ENCODE assay signal across 12 mouse cellular contexts in genomic region chr9:108189023-108189422, GRCm38 (mm10). TPM values are rescaled to one million over a fixed set of nuclear protein-coding genes. Genes with fewer than 3 reads are reported as not detected.
DNase-seq lines count a peak whose midpoint lies in the region; ATAC-seq and TF ChIP-seq lines count a peak whose summit lies in the region.
"Had no signal": no experiment of that assay in that cellular context is flagged by ENCODE, and none has a peak within 500 bp of the region (broad histone marks: within the 10 kb centered on the region; RNA-seq: fewer than 3 reads in every experiment).

No protein-coding gene starts in this region.

- H3K36me3 ChIP-seq in forebrain, embryonic 15.5 days, result peaks cover 2% of the 10 kb centered on the region; the same call in 1 of the 2 replicates
- H3K36me3 ChIP-seq in hindbrain, postnatal 0 days (ENCODE audit: insufficient read depth, low read length), result peaks cover 3% of the 10 kb centered on the region; the same call in 1 of the 2 replicates
- peaks cover 30% of the 10 kb centered on the region for H3K36me3 ChIP-seq in neural tube, embryonic 13.5 days
- H3K36me3 ChIP-seq: embryonic facial prominence, embryonic 13.5 days; liver, embryonic 12.5 days had no signal

- DNase-seq in layer of hippocampus, adult 2 months (ENCODE audit: low spot score in 2 of 2), result no peak
- no peak for DNase-seq in layer of hippocampus, adult 18-20 months (ENCODE audit: low spot score in 2 of 2)
- DNase-seq in hindbrain, postnatal 0 days (ENCODE audit: low spot score), result no peak
- DNase-seq in ovary, postnatal 10 days (ENCODE audit: low spot score), result no peak
- no peak for DNase-seq in gastrocnemius, adult 2 months
- DNase-seq: layer of hippocampus, adult 9-11 months; left cerebral cortex, postnatal 4 days had no signal

- H3K4me1 ChIP-seq in forebrain, embryonic 15.5 days, result peaks cover 30% of the 10 kb centered on the region
- H3K4me1 ChIP-seq in hindbrain, postnatal 0 days (ENCODE audit: insufficient read depth, low read length), result peaks cover 17% of the 10 kb centered on the region
- H3K4me1 ChIP-seq in neural tube, embryonic 13.5 days (replicated peaks), result peaks cover 32% of the 10 kb centered on the region

- TF ChIP-seq CTCF in layer of hippocampus, adult 2 months (conservative IDR thresholded peaks at IDR 0.05), result no peak
- no peak for TF ChIP-seq CTCF in hindbrain, postnatal 0 days (IDR thresholded peaks at IDR 0.05; ENCODE audit: low read depth)
- TF ChIP-seq CTCF in gastrocnemius, adult 2 months (IDR thresholded peaks at IDR 0.05), result no peak

- peak overlapping the region; percentile 81 for H3K4me3 ChIP-seq in layer of hippocampus, adult 2 months
- H3K4me3 ChIP-seq in forebrain, embryonic 15.5 days, result peak overlapping the region; percentile 87
- peak overlapping the region; percentile 68 for H3K4me3 ChIP-seq in hindbrain, postnatal 0 days (ENCODE audit: low read length)
- H3K4me3 ChIP-seq in neural tube, embryonic 13.5 days, result peak overlapping the region; percentile 84
- H3K4me3 ChIP-seq in gastrocnemius, adult 2 months, result no peak overlapping the region

- no peaks in the 10 kb centered on the region for H3K9me3 ChIP-seq in forebrain, embryonic 15.5 days
- no peaks in the 10 kb centered on the region for H3K9me3 ChIP-seq in hindbrain, postnatal 0 days (ENCODE audit: low read length)
- no peaks in the 10 kb centered on the region for H3K9me3 ChIP-seq in neural tube, embryonic 13.5 days
- H3K9me3 ChIP-seq: embryonic facial prominence, embryonic 13.5 days; liver, embryonic 12.5 days had no signal

- H3K9ac ChIP-seq in forebrain, embryonic 15.5 days (replicated peaks), result peak overlapping the region; percentile 89
- peak overlapping the region; percentile 89 for H3K9ac ChIP-seq in hindbrain, postnatal 0 days (replicated peaks; ENCODE audit: low read length)
- peak overlapping the region; percentile 96 for H3K9ac ChIP-seq in neural tube, embryonic 13.5 days
- H3K9ac ChIP-seq: liver, embryonic 12.5 days had no signal

- 75% methylated on average over 7 of the region's 7 CpGs for WGBS in forebrain, embryonic 15.5 days
- 74% methylated on average over 7 of the region's 7 CpGs for WGBS in hindbrain, postnatal 0 days
- 74% methylated on average over 7 of the region's 7 CpGs for WGBS in neural tube, embryonic 13.5 days

- H3K27ac ChIP-seq in layer of hippocampus, adult 2 months, result peak overlapping the region; percentile 96
- no peak overlapping the region; the same call in 1 of the 2 replicates for H3K27ac ChIP-seq in forebrain, embryonic 15.5 days (replicated peaks)
- peak overlapping the region; percentile 89; the same call in 1 of the 2 replicates for H3K27ac ChIP-seq in hindbrain, postnatal 0 days
- no peak overlapping the region for H3K27ac ChIP-seq in neural tube, embryonic 13.5 days (replicated peaks)
- H3K27ac ChIP-seq in gastrocnemius, adult 2 months, result no peak overlapping the region
- H3K27ac ChIP-seq: embryonic facial prominence, embryonic 13.5 days; liver, embryonic 12.5 days had no signal

- intact Hi-C loops in gastrocnemius, adult 2 months (cut with DNase I), result no loop called here

- H3K4me2 ChIP-seq in forebrain, embryonic 15.5 days (replicated peaks), result peak overlapping the region; percentile 69
- H3K4me2 ChIP-seq in hindbrain, postnatal 0 days (ENCODE audit: low read depth, low read length), result peak overlapping the region; percentile 74
- H3K4me2 ChIP-seq in neural tube, embryonic 13.5 days, result peak overlapping the region; percentile 73

- no peak for ATAC-seq in forebrain, embryonic 15.5 days (replicated peaks)
- no peak for ATAC-seq in hindbrain, postnatal 0 days
- ATAC-seq in neural tube, embryonic 13.5 days (ENCODE audit: low read depth), result no peak
- no peak for ATAC-seq in cerebellum, adult (ENCODE audit: insufficient number of reproducible peaks, low FRiP score, low TSS enrichment)

- H3K27me3 ChIP-seq in forebrain, embryonic 15.5 days, result no peaks in the 10 kb centered on the region
- H3K27me3 ChIP-seq in hindbrain, postnatal 0 days (ENCODE audit: insufficient read depth, low read length), result no peaks in the 10 kb centered on the region
- H3K27me3 ChIP-seq in neural tube, embryonic 13.5 days, result no peaks in the 10 kb centered on the region

RNA-seq across cellular contexts. Expression of gene Bsn, which starts 1.2 kb away (rescaled TPM):
- total RNA-seq in layer of hippocampus, adult 2 months (2021), result 100 to 1,000 TPM; 236 to 246 TPM
- total RNA-seq in layer of hippocampus, adult 18-20 months (2021), result 100 to 1,000 TPM; 228 to 231 TPM
- polyA plus RNA-seq in forebrain, embryonic 15.5 days (2015; fragmentation: Nextera tagmentation; extraction: Ambion mirVana), result 7.3 and 7.9 TPM in 2 replicates
- total RNA-seq in hindbrain, postnatal 0 days (2014; rRNA removed), result 53.9 and 60.7 TPM in 2 replicates
- 6.5 and 7.4 TPM in 2 replicates for polyA plus RNA-seq in hindbrain, postnatal 0 days (2015; fragmentation: Nextera tagmentation; extraction: Ambion mirVana)
- 6.9 and 7.0 TPM in 2 replicates for polyA plus RNA-seq in neural tube, embryonic 13.5 days (2015; fragmentation: Nextera tagmentation; extraction: Ambion mirVana)
- under 1 TPM in 1 of 2 experiments, not detected in 1; 0.03 TPM for total RNA-seq in gastrocnemius, adult 2 months (2021)

Comparison
In these comparisons a context has a peak if more than half of its experiments do, and no peak if none do; other contexts are left out.
1. H3K27ac ChIP-seq: peak in layer of hippocampus, adult 2 months (single experiment) and hindbrain, postnatal 0 days (single experiment); none in forebrain, embryonic 15.5 days (single experiment), neural tube, embryonic 13.5 days (single experiment) and gastrocnemius, adult 2 months (single experiment).
2. RNA of gene Bsn, which starts 1.2 kb away (total RNA-seq): 236 to 246 TPM in layer of hippocampus, adult 2 months, 228 to 231 TPM in layer of hippocampus, adult 18-20 months and 53.9 to 60.7 TPM in hindbrain, postnatal 0 days; 0.03 TPM in gastrocnemius, adult 2 months; every median in the first group is over 10 times any median in the second.
3. Peak in every context shown above with its lines, with median percentiles within 50 percentile points of each other: H3K4me2 ChIP-seq and H3K9ac ChIP-seq.